Mouse (Mus musculus): Measurements from ENCODE around the gene Kcnj12.

GRCm38 (mm10) chr11:60978658-60979057 lies 43.7 kb upstream of the Kcnj12 start:
- no peak for TF ChIP-seq CTCF (IDR thresholded peaks at IDR 0.05; ENCODE audit: low read depth, low read length)
- TF ChIP-seq TAL1 (conservative IDR thresholded peaks at IDR 0.05; ENCODE audit: low read depth, low read length) = no peak

All from G1E (cell line).